Mouse (Mus musculus) megakaryocyte, embryonic 14.5 days (primary cell): ENCODE data around the gene Olfr97. TPM values are rescaled to one million over a fixed set of nuclear protein-coding genes. Genes with fewer than 3 reads are reported as not detected.

Experiments used
- H3K27me3 ChIP-seq: replicated peaks from 2 replicates; pipeline ENCODE3; 2012; ENCODE audit warnings: inconsistent platforms
- H3K36me3 ChIP-seq: replicated peaks from 2 replicates; pipeline ENCODE3; 2012; ENCODE audit warnings: low read length, inconsistent platforms, mixed read lengths
- H3K4me1 ChIP-seq: 2 replicates; pipeline ENCODE4 v1.6.1; 2012; ENCODE audit warnings: inconsistent platforms
- H3K4me3 ChIP-seq: replicated peaks from 2 replicates; pipeline ENCODE3; 2012; ENCODE audit warnings: moderate library complexity, mild to moderate bottlenecking, inconsistent platforms
- H3K9me3 ChIP-seq: 2 replicates; pipeline ENCODE4 v1.6.1; 2012; ENCODE audit warnings: inconsistent platforms
- FLI1 ChIP-seq: IDR thresholded peaks from 2 replicates; pipeline ENCODE4 v1.6.1; 2012; ENCODE audit warnings: low read length, inconsistent platforms, mixed read lengths
- GATA1 ChIP-seq: IDR thresholded peaks from 3 replicates; pipeline ENCODE4 v1.6.1; 2012; ENCODE audit warnings: mixed read lengths, low read length, inconsistent platforms, borderline replicate concordance
- polyA plus RNA-seq: library from polyadenylated mRNA; stranded (reverse); fragments of >175 nt; gene quantifications from 2 replicates; pipeline ENCODE4 v1.2.3, GENCODE M21; 2012; ENCODE audit warnings: low replicate concordance; ENCODE audit not compliant: insufficient read depth

The Olfr97 gene
- polyA plus RNA-seq, 1 experiment = not detected

DNA sequence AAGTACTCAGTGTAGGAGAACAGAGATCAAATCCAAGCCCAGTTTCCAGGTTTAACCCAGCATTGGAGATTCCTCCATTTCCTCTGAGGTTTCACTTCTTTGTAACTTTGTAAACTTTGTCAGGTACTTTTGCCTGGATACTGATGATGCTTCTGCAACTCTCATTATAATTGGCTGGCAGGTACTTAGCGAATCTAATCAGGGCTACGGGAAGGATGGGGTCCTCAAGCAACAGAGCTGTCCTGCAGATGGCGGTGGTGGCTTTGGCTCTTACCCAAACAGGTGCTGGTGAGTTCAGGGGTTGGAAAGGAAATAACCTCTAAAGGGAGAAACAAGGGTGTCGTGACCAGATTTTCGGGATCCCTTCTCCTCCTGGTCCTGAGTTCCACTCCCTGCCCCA lies 9.6 kb upstream of the Olfr97 start:
- H3K4me3 ChIP-seq = no peak overlapping the region
- no peak for TF ChIP-seq FLI1
- no peak for TF ChIP-seq GATA1

DNA sequence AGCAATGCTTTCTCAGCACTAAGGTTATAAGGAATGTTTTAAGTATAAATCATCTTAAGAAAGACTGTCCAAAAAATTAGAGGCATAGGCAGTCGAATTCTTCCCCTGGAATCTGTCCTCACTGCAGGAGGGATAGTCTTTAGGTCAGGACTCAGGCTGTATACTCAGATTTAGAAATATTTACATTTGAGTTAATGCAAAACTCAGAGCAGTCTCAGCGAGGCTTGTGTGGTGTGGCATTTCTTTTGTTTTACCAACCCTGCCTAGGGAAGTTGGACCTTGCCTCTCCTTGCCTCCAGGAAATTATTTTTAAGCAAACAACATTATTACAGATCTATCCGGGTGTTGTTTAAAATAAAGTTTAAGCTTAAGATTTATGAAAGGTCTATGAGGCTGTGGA lies 5.1 kb upstream of the Olfr97 start:
- TF ChIP-seq GATA1 (no peak), FLI1 (no peak)
- H3K4me3 ChIP-seq = no peak overlapping the region
- no peaks in the 10 kb centered on the region for H3K27me3 ChIP-seq

More for the DNA sequence above, 9.6 kb upstream of the Olfr97 start:
- no peaks in the 10 kb centered on the region for H3K36me3 ChIP-seq
- no peaks in the 10 kb centered on the region for H3K4me1 ChIP-seq
- H3K9me3 ChIP-seq = no peaks in the 10 kb centered on the region
- no peaks in the 10 kb centered on the region for H3K27me3 ChIP-seq

DNA sequence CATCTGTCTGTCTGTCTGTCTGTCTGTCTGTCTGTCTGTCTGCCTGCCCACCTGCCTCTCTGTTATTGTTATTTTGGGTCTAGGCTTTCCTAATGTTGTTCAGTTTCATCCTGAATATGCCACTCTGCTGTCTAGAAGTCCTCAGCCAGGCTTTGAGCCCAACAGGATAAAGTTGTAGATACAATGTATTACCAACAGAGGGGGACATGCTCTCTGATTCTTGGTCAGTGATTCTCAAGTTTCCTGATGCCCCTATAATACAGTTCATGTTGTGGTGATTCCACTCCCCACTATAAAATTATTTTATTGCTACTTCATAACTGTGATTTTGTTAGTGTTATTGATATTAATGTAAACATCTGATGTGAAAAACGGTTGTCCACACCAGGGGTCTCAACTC lies 15.3 kb downstream of the Olfr97 start:
- TF ChIP-seq FLI1 = no peak
- no peak for TF ChIP-seq GATA1
- no peak overlapping the region for H3K4me3 ChIP-seq

More for the DNA sequence above, 5.1 kb upstream of the Olfr97 start:
- Histone ChIP-seq H3K4me1 (no peaks in the 10 kb centered on the region), H3K9me3 (peaks cover 13% of the 10 kb centered on the region), H3K36me3 (no peaks in the 10 kb centered on the region)

GRCm38 (mm10) chr17:37219846-37220245 lies 17.3 kb downstream of the Olfr97 start, which contains the start of gene Olfr96:
Gene Olfr96, plus strand, starts transcription at chr17:37220146.
- H3K36me3 ChIP-seq = no peaks in the 10 kb centered on the region
- H3K9me3 ChIP-seq = no peaks in the 10 kb centered on the region
- no peak within 1 kb of the TSS for H3K4me3 ChIP-seq
- TF ChIP-seq FLI1 = no peak
- TF ChIP-seq GATA1 = no peak
- no peaks in the 10 kb centered on the region for H3K27me3 ChIP-seq
- no peaks in the 10 kb centered on the region for H3K4me1 ChIP-seq

More for the DNA sequence above, 15.3 kb downstream of the Olfr97 start:
- no peaks in the 10 kb centered on the region for H3K36me3 ChIP-seq
- no peaks in the 10 kb centered on the region for H3K4me1 ChIP-seq
- no peaks in the 10 kb centered on the region for H3K27me3 ChIP-seq
- H3K9me3 ChIP-seq = no peaks in the 10 kb centered on the region

DNA sequence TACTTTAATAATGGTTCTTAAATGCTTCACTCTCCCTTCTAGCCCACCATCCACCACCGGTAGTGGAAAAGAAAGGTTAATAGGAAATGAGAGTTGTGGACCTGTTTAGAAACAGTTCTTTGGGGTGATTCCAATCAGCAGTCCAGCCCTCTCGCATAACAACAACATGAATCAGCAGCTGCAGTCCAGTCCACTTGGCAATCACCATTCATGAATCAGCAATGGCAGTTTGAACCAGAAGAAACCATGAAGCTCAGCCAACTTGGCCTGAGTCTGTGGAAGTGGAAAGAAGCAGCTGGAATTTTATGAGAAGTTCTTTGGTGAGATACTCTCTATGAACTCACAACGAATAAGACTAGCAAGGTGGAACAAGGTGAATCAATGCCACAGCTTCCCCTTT lies 18.6 kb downstream of the Olfr97 start:
- no peaks in the 10 kb centered on the region for H3K4me1 ChIP-seq
- no peaks in the 10 kb centered on the region for H3K9me3 ChIP-seq
- H3K27me3 ChIP-seq = no peaks in the 10 kb centered on the region
- TF ChIP-seq FLI1 = no peak
- no peak for TF ChIP-seq GATA1
- H3K4me3 ChIP-seq = no peak overlapping the region
- H3K36me3 ChIP-seq = no peaks in the 10 kb centered on the region

GRCm38 (mm10) chr17:37213018-37213417 lies 24.1 kb downstream of the Olfr97 start, which contains the start of gene Olfr95:
Gene Olfr95, minus strand, starts transcription at chr17:37213118.
- Histone ChIP-seq H3K4me1 (peaks cover 7% of the 10 kb centered on the region; the same call in 1 of the 2 replicates), H3K4me3 (no peak within 1 kb of the TSS), H3K36me3 (no peaks in the 10 kb centered on the region), H3K27me3 (peaks cover 13% of the 10 kb centered on the region), H3K9me3 (peaks cover 5% of the 10 kb centered on the region; the same call in 1 of the 2 replicates)
- TF ChIP-seq GATA1 = no peak
- no peak for TF ChIP-seq FLI1

- peaks cover 5% of the 10 kb centered on the region; the same call in 1 of the 2 replicates for H3K9me3 ChIP-seq
- no peak for TF ChIP-seq GATA1
- no peak for TF ChIP-seq FLI1
- H3K27me3 ChIP-seq = peaks cover 15% of the 10 kb centered on the region
- peak overlapping the region; percentile 51 for H3K4me3 ChIP-seq
- peaks cover 7% of the 10 kb centered on the region; the same call in 1 of the 2 replicates for H3K4me1 ChIP-seq
- no peaks in the 10 kb centered on the region for H3K36me3 ChIP-seq
Observed at GRCm38 (mm10) chr17:37210884-37211768, 26.0 kb downstream of the Olfr97 start.

GRCm38 (mm10) chr17:37203917-37204236 lies 33.3 kb downstream of the Olfr97 start:
- no peaks in the 10 kb centered on the region for H3K9me3 ChIP-seq
- H3K27me3 ChIP-seq = peaks cover 24% of the 10 kb centered on the region
- H3K4me3 ChIP-seq = no peak overlapping the region
- TF ChIP-seq FLI1 (no peak), GATA1 (no peak)
- H3K4me1 ChIP-seq = no peaks in the 10 kb centered on the region
- H3K36me3 ChIP-seq = no peaks in the 10 kb centered on the region

GRCm38 (mm10) chr17:37203206-37203916 lies 33.8 kb downstream of the Olfr97 start:
- H3K27me3 ChIP-seq = peaks cover 28% of the 10 kb centered on the region
- TF ChIP-seq GATA1 (no peak), FLI1 (no peak)
- H3K4me3 ChIP-seq = no peak overlapping the region
- no peaks in the 10 kb centered on the region for H3K4me1 ChIP-seq
- no peaks in the 10 kb centered on the region for H3K9me3 ChIP-seq
- no peaks in the 10 kb centered on the region for H3K36me3 ChIP-seq
